Mouse (Mus musculus): Measurements from ENCODE around the gene Lif.

- TF ChIP-seq POLR2A (IDR thresholded peaks at IDR 0.05; ENCODE audit: insufficient read depth, low read depth, low read length): no peak
- no peak for TF ChIP-seq CTCF (IDR thresholded peaks at IDR 0.05; ENCODE audit: insufficient read depth, low read depth, low read length)
Observed at GRCm38 (mm10) chr11:4268500-4268899, 11.1 kb downstream of the Lif start.
